Mouse (Mus musculus): ENCODE data around the gene Mtmr3. TPM values are rescaled to one million over a fixed set of nuclear protein-coding genes. Genes with fewer than 3 reads are reported as not detected.

The Mtmr3 gene
- total RNA-seq, 1 experiment from 2014 or later, result 68.0 TPM

- no peak for DNase-seq
These were observed 75.7 kb downstream of the Mtmr3 start for GRCm38 (mm10) chr11:4518981-4519380.

- DNase-seq, result no peak
These were observed 87.2 kb downstream of the Mtmr3 start for GRCm38 (mm10) chr11:4507421-4507820.

GRCm38 (mm10) chr11:4506486-4506885, 88.2 kb downstream of the Mtmr3 start:
- no peak for DNase-seq

- no peak for DNase-seq
These were observed 92.5 kb downstream of the Mtmr3 start for GRCm38 (mm10) chr11:4502206-4502605.

GRCm38 (mm10) chr11:4500826-4501225, 93.8 kb downstream of the Mtmr3 start:
- no peak for DNase-seq

- DNase-seq, result no peak
These were observed 94.4 kb downstream of the Mtmr3 start for GRCm38 (mm10) chr11:4500261-4500660.

- DNase-seq, result no peak
These were observed 95.2 kb downstream of the Mtmr3 start for GRCm38 (mm10) chr11:4499456-4499855.

GRCm38 (mm10) chr11:4498774-4499173, 95.9 kb downstream of the Mtmr3 start:
- DNase-seq, result no peak

- DNase-seq, result no peak
These were observed 97.1 kb downstream of the Mtmr3 start for GRCm38 (mm10) chr11:4497501-4498118.

GRCm38 (mm10) chr11:4495021-4495540, 99.6 kb downstream of the Mtmr3 start:
- DNase-seq, result no peak

GRCm38 (mm10) chr11:4489207-4489606, 105.5 kb downstream of the Mtmr3 start:
- no peak for DNase-seq

- DNase-seq, result no peak
These were observed 105.9 kb downstream of the Mtmr3 start for GRCm38 (mm10) chr11:4488798-4489197.

GRCm38 (mm10) chr11:4488367-4488766, 106.3 kb downstream of the Mtmr3 start:
- DNase-seq, result no peak

GRCm38 (mm10) chr11:4487401-4487965, 107.2 kb downstream of the Mtmr3 start:
- DNase-seq, result no peak

GRCm38 (mm10) chr11:4484541-4484940, 110.1 kb downstream of the Mtmr3 start:
- DNase-seq, result no peak

- DNase-seq, result no peak
These were observed 112.0 kb downstream of the Mtmr3 start for GRCm38 (mm10) chr11:4482641-4483040.

GRCm38 (mm10) chr11:4476184-4476697, 118.4 kb downstream of the Mtmr3 start:
- DNase-seq, result no peak

GRCm38 (mm10) chr11:4472464-4473179, 122.0 kb downstream of the Mtmr3 start:
- DNase-seq, result no peak

GRCm38 (mm10) chr11:4471734-4472133, 122.9 kb downstream of the Mtmr3 start:
- DNase-seq, result no peak

GRCm38 (mm10) chr11:4471251-4471650, 123.4 kb downstream of the Mtmr3 start:
- no peak for DNase-seq

GRCm38 (mm10) chr11:4469091-4469490, 125.6 kb downstream of the Mtmr3 start:
- no peak for DNase-seq

- DNase-seq, result no peak
These were observed 127.2 kb downstream of the Mtmr3 start for GRCm38 (mm10) chr11:4467436-4467835.

GRCm38 (mm10) chr11:4466191-4466590, 128.5 kb downstream of the Mtmr3 start:
- no peak for DNase-seq

Data from adrenal gland, postnatal 25 days (tissue).